Mouse (Mus musculus) spleen, postnatal 10 days (tissue): ENCODE measurements around the gene Tmem184a.

Source experiments
- DNase-seq, 2 experiments: peaks; one replicate each; pipeline ENCODE4 v3.0.0; 2021 to 2022; ENCODE audit warnings: low spot score in 2 of 2

The Tmem184a gene

GRCm38 (mm10) chr5:139813126-139813490 lies 6.6 kb downstream of the Tmem184a start:
- no peak for DNase-seq

- DNase-seq = peak; percentile 23 to 26
Observed at GRCm38 (mm10) chr5:139812398-139813125, 7.2 kb downstream of the Tmem184a start.

DNA sequence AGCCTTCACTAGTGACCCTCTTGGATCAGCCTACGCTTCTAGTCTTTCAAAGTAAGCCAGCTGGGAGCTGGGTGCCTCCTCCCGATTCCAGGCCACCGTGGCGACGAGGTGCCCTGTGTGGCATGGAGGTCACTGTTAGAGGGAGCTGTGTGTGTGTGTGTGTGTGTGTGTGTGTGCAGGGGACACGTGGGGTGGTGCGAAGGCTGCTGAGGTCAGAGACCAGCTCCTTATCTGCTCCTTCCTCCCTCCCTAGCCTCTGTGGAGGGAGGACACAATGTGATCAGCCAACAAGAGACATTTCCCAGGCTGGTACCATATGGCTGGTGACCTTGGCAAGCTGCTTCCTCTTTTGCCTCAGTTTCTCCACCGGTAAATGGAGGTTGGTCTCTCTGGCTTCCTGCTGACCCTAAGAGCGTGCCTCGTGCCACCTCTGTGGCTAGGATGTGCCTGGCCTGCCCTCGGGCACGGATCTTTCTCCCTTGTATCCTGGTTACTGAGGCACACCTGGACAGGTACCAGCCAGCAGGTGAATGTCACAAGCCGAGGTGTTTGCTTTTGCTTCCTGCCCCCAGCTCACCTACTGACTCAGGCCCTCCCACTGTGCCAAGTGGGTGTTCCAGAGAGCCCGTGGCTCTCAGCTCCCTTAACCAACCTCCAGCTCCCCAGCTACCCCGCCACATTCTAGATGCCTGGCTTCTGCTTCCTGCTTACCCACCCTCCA lies 7.9 kb downstream of the Tmem184a start:
- DNase-seq = peak; percentile 14 to 18

DNA sequence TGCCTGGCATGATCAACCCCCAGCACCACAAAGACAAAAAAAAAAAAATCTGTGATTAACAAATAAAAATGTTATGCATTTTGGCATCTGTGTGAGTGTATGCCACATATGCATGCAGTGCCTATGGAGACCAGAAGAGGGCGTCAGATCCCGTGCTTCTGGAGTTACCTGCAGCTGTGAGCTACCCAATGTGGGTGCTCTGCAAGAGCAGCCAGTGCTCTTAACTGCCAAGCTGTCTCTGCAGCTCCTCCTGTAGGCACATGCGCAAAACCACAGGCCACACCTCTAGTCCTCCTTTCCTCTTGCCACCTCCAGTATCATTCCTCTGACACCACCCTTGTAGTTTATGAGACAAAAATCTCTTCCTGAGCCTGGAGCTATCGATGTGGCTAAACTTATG lies 10.3 kb downstream of the Tmem184a start:
- DNase-seq = peak; percentile 18 to 25

DNA sequence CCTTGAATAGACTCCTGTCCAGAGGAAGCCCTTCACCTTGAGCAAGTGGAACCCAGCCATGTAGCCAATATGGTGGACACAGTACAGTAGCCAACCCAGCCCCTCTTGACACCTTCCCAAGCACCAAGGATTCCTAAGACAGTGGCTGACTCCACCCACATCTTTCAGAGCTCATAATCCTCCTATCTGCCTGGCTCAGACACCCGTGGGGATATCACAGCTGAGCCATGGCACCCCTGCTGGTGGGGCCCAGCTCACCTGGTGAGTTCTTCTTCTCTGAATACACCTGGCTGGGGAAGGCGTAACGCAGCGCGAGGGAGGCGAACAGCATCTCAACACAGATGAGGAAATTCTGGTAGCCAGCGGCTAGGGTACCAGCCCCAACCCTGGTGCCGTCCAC lies 13.8 kb downstream of the Tmem184a start:
- DNase-seq = peak in 1 of 2 experiments; percentile 52

GRCm38 (mm10) chr5:139804573-139805111 lies 15.1 kb downstream of the Tmem184a start:
- peak; percentile 65 to 68 for DNase-seq

GRCm38 (mm10) chr5:139804107-139804551 lies 15.6 kb downstream of the Tmem184a start:
- peak; percentile 73 to 75 for DNase-seq

GRCm38 (mm10) chr5:139803601-139804102 lies 16.1 kb downstream of the Tmem184a start:
- peak; percentile 75 to 90 for DNase-seq

GRCm38 (mm10) chr5:139803165-139803564 lies 16.6 kb downstream of the Tmem184a start:
- peak in 1 of 2 experiments; percentile 51 for DNase-seq

DNA sequence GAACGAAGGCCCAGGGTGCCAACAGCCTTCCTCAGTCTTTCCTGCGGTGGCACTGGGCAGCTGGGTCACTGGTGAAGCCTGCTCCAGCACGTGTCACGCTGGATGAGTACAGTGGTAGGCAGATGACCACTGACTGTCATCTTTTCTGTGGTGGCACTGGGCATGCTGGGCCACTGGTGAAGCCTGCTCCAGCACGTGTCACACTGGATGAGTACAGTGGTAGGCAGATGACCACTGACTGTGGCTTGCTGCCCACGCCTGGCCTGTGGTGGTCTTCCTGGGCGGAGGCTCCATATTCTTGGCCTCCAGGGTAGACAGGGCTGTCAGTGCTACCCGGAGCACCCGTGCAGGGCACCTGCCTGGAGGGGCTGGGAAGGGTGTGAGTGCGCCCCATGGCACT lies 17.8 kb downstream of the Tmem184a start:
- DNase-seq = peak in 1 of 2 experiments; percentile 15

GRCm38 (mm10) chr5:139801231-139801630 lies 18.5 kb downstream of the Tmem184a start:
- peak in 1 of 2 experiments; percentile 12 for DNase-seq

GRCm38 (mm10) chr5:139799801-139800590 lies 19.7 kb downstream of the Tmem184a start:
- peak in 1 of 2 experiments; percentile 16 for DNase-seq

GRCm38 (mm10) chr5:139799041-139799440 lies 20.7 kb downstream of the Tmem184a start:
- DNase-seq = no peak

DNA sequence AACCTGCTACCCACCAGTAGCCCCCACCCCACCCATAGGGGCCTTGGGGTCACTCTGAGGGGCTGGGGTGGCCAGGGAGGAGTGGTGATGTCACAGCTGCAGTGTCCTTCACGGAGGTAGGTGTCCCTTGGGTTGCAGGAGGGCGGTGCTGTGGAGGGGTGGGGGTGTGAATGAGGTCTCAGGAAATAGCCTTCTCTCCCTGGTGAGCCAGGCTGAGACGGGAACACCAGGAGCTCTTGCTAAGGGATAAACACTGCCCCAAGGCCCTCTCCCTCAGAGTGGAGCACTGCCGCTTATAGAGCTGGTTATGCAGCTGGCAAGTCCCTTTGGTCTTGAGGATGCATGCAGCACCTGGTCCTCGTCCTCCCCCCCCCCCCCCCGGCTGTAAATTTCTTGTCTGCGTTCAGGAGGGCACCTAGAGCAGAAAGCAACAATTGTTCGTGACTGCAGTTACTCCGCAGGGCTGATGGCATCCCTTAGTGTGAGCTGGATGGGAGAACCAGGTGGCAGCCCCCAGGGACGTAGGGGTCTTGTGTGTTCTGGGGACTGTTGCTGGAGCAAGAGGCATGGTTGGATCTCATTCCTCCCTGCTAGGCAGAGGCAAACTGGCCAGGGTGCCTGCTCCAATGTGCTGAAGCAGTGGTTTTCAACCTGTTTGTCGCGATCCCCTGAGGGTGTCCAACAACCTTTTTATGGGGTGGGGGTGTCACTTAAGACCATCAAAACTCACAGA lies 21.4 kb downstream of the Tmem184a start:
- no peak for DNase-seq

- DNase-seq = no peak
Observed at GRCm38 (mm10) chr5:139797473-139798167, 22.1 kb downstream of the Tmem184a start.

DNA sequence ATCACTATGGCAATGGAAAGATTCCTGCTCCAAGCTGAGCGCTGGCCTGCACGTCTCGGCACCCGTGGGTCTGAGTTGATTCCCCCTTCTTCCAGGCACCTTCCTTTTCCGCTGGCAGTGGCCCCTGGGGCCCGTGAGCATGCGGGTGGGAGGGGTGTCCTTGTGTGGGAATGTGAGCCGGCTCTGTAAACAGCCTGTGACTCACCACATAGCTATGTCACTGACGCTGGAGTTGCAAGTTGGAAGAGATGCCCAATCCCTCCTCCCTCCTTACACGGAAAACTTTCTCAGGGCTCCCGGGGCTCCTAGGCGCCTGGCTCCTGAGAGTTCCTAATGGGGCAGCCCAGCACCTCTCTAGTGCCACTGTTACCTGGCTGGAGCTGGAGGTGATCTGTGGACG lies 22.8 kb downstream of the Tmem184a start:
- peak in 1 of 2 experiments; percentile 15 for DNase-seq

GRCm38 (mm10) chr5:139796001-139796620 lies 23.6 kb downstream of the Tmem184a start:
- peak in 1 of 2 experiments; percentile 7 for DNase-seq

- peak in 1 of 2 experiments; percentile 58 for DNase-seq
Observed at GRCm38 (mm10) chr5:139794938-139795337, 24.8 kb downstream of the Tmem184a start.

- DNase-seq = no peak
Observed at GRCm38 (mm10) chr5:139794137-139794536, 25.6 kb downstream of the Tmem184a start.
